Mouse (Mus musculus) ES-Bruce4 (cell line): Measurements from ENCODE around the gene Maml2. TPM values are rescaled to one million over a fixed set of nuclear protein-coding genes. Genes with fewer than 3 reads are reported as not detected.

Experiments
- H3K27ac ChIP-seq: 2 replicates; pipeline ENCODE4 v1.5.1; 2012; ENCODE audit warnings: low read length, inconsistent platforms; ENCODE audit not compliant: insufficient read depth
- H3K27me3 ChIP-seq: 2 replicates; pipeline ENCODE4 v1.6.1; 2012; ENCODE audit warnings: mild to moderate bottlenecking, low read length, inconsistent platforms; ENCODE audit not compliant: control insufficient read depth, poor library complexity, insufficient read depth, severe bottlenecking
- H3K36me3 ChIP-seq: 2 replicates; pipeline ENCODE4 v1.6.1; 2012; ENCODE audit warnings: inconsistent platforms, mild to moderate bottlenecking, low read length, moderate library complexity; ENCODE audit not compliant: control insufficient read depth, poor library complexity, insufficient read depth, severe bottlenecking
- H3K4me1 ChIP-seq: one replicate; pipeline ENCODE4 v1.8.1; 2011; ENCODE audit warnings: low read length; ENCODE audit not compliant: control insufficient read depth, insufficient read depth
- H3K4me3 ChIP-seq: 2 replicates; pipeline ENCODE4 v1.5.1; 2011; ENCODE audit warnings: low read depth, mild to moderate bottlenecking, low read length
- H3K9ac ChIP-seq: 2 replicates; pipeline ENCODE4 v1.6.1; 2012; ENCODE audit warnings: low read depth, mild to moderate bottlenecking, inconsistent platforms; ENCODE audit not compliant: poor library complexity, severe bottlenecking
- H3K9me3 ChIP-seq: replicated peaks from 2 replicates; pipeline ENCODE4 v1.6.1; 2012; ENCODE audit warnings: mild to moderate bottlenecking, low read length, inconsistent platforms; ENCODE audit not compliant: control insufficient read depth, poor library complexity, insufficient read depth, severe bottlenecking
- CTCF ChIP-seq: IDR thresholded peaks from one replicate; pipeline ENCODE4 v1.8.1; 2011; ENCODE audit warnings: low read depth, low read length
- EP300 ChIP-seq: IDR thresholded peaks from 2 replicates; pipeline ENCODE4 v1.6.1; 2011; ENCODE audit warnings: low read depth, low read length; ENCODE audit not compliant: insufficient read depth
- POLR2A ChIP-seq: IDR thresholded peaks from one replicate; pipeline ENCODE4 v1.8.1; 2011; ENCODE audit warnings: low read length; ENCODE audit not compliant: insufficient read depth
- polyA plus RNA-seq: library from polyadenylated mRNA; stranded (reverse); fragments of >200 nt; gene quantifications from 2 replicates; pipeline ENCODE4 v1.2.4, GENCODE M21; 2011; ENCODE audit warnings: low read depth; ENCODE audit not compliant: missing spikeins, insufficient read depth, insufficient read length

The Maml2 gene
- polyA plus RNA-seq, 1 experiment: 1.4 TPM

DNA sequence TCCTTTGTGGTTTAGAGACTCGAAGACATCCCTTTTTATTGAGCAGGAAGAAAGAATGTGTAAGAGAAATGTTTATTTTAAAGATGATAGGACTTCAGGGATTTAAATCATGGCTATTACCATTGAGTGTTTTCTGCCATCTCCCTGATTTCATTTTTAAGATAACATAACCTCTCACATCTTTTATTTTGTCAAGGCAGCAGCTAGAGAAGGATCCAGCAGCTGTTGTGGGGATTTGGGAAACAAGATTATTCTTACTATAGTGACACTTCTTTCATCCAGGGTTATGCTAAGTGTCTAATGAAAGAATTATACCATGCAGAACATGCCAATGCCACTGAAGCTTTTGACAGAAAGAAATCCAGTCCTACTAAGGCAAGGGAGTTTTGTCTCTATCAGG, 193.3 kb downstream of the Maml2 start:
- Histone ChIP-seq H3K9ac (no peak overlapping the region), H3K4me1 (no peaks in the 10 kb centered on the region), H3K4me3 (no peak overlapping the region), H3K27me3 (no peaks in the 10 kb centered on the region), H3K9me3 (no peaks in the 10 kb centered on the region), H3K27ac (no peak overlapping the region), H3K36me3 (no peaks in the 10 kb centered on the region)
- TF ChIP-seq CTCF: no peak
- no peak for TF ChIP-seq EP300
- TF ChIP-seq POLR2A: no peak

DNA sequence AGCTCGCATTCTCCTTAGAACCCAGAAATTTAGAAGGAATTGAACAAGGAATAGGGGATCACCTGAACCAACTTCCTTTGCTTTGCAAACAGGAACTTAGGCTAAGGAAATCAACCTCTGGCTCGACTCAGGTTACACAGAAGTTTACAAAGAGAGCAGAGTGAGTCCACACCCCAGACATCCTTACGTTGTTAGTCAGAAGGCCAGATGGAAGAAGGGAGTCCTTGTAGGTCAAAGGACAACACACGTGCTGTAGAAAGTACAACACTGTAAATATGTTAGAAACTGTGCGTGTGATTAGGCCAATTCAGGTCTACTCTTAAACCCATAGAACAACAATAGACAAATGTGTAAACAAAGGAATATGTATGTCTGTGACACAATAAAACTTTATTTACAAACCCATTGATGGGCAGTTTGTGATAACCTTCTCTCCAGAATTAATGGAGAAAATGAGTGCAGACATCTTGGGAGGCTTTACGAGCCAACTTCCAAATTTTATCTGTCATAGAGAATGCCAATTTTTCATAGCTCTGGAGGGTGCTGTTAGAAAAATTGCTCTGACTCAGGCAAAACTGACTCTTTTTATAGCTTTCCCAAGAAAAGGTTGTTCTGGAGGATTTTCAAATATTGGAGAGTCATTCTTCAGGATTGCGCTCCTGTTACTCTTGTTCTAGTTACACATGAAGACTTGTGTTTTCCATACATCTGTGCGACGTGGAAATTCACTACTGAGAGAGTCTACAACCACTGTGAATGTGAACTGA, 194.3 kb downstream of the Maml2 start:
- H3K36me3 ChIP-seq: no peaks in the 10 kb centered on the region
- H3K27me3 ChIP-seq: no peaks in the 10 kb centered on the region
- H3K27ac ChIP-seq: no peak overlapping the region
- no peaks in the 10 kb centered on the region for H3K9me3 ChIP-seq
- no peak overlapping the region for H3K9ac ChIP-seq
- H3K4me1 ChIP-seq: peaks cover 1% of the 10 kb centered on the region
- TF ChIP-seq POLR2A (no peak), CTCF (no peak), EP300 (no peak)
- H3K4me3 ChIP-seq: no peak overlapping the region

- no peaks in the 10 kb centered on the region for H3K9me3 ChIP-seq
- no peak overlapping the region for H3K4me3 ChIP-seq
- TF ChIP-seq EP300: no peak
- no peak for TF ChIP-seq CTCF
- TF ChIP-seq POLR2A: no peak
- H3K27me3 ChIP-seq: no peaks in the 10 kb centered on the region
- H3K4me1 ChIP-seq: peaks cover 4% of the 10 kb centered on the region
- no peak overlapping the region for H3K27ac ChIP-seq
- no peaks in the 10 kb centered on the region for H3K36me3 ChIP-seq
- no peak overlapping the region for H3K9ac ChIP-seq
These were observed 195.1 kb downstream of the Maml2 start for GRCm38 (mm10) chr9:13492807-13493206.

DNA sequence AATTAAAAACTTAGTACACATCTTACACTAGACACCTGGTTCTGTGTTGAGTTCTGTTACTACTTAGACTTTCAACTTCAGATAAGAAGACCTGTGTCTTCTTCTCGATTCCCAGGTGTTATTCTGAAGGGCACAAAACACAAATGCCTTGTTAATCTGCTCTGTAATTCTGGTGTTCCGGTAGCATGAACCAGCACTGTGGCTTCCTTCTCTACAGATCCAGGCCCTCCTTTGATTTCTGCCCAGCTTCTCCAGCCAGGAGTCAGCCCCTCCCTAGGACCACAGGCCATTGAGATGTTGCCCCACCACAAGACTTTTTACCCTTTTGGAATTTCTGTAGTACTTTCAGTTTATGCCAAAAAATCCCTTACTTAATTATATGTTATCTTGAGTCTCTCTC, 196.0 kb downstream of the Maml2 start:
- peaks cover 4% of the 10 kb centered on the region for H3K4me1 ChIP-seq
- H3K27me3 ChIP-seq: no peaks in the 10 kb centered on the region
- H3K9ac ChIP-seq: no peak overlapping the region
- no peaks in the 10 kb centered on the region for H3K9me3 ChIP-seq
- TF ChIP-seq EP300 (no peak), CTCF (no peak), POLR2A (no peak)
- no peaks in the 10 kb centered on the region for H3K36me3 ChIP-seq
- no peak overlapping the region for H3K27ac ChIP-seq
- no peak overlapping the region for H3K4me3 ChIP-seq

DNA sequence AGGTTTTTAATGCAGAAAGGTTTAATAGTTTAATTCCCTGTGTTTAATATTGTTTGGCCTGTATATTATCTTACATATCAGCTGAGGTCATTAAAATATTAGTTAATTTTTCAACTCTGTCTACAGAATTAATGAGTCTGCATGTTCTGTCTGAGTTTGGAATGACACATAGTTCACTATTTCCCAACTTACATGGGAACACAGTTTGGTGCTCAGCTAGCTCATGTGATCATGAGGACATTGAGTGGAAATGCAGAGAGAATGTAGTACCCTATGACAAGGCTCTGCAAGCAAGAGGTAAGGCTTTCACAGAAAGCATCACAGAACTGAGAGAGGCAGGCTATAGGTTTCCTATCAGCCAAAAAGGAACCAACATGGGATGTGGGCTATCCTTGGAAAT, 197.8 kb downstream of the Maml2 start:
- Histone ChIP-seq H3K4me1 (peaks cover 4% of the 10 kb centered on the region), H3K9ac (no peak overlapping the region), H3K4me3 (no peak overlapping the region), H3K36me3 (no peaks in the 10 kb centered on the region), H3K9me3 (no peaks in the 10 kb centered on the region), H3K27me3 (no peaks in the 10 kb centered on the region), H3K27ac (no peak overlapping the region)
- TF ChIP-seq CTCF (no peak), EP300 (no peak), POLR2A (no peak)

DNA sequence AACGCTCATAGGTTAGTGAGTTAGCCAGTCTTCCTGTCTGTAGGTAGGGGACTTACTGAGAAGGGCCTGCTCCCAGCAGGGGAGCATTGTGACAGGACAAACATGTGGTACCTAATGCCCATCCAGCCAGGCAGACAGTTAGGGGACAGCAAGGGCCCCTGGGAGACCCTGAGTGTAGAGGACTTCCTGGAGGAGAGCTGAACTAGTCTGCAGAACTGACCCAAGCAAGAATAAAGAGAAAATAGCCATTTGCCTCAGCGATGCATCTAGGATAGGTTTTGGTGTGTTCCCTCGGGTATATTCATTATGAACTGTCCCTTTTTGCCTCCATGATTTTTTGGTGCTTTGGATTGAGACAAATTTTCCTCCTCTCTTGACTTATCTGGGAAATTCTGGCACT, 199.3 kb downstream of the Maml2 start:
- peaks cover 4% of the 10 kb centered on the region for H3K4me1 ChIP-seq
- no peak overlapping the region for H3K9ac ChIP-seq
- no peak overlapping the region for H3K27ac ChIP-seq
- TF ChIP-seq CTCF: no peak
- no peak for TF ChIP-seq EP300
- no peak for TF ChIP-seq POLR2A
- H3K9me3 ChIP-seq: no peaks in the 10 kb centered on the region
- no peaks in the 10 kb centered on the region for H3K36me3 ChIP-seq
- no peak overlapping the region for H3K4me3 ChIP-seq
- no peaks in the 10 kb centered on the region for H3K27me3 ChIP-seq
